Mouse (Mus musculus) CD8-positive naive resting alpha-beta T cell, adult 2 months (primary cell): ENCODE data around the gene Zfp119b.

Experiments used
- DNase-seq, 2 experiments: peaks; one replicate each; pipeline ENCODE4 v3.0.0; 2022; ENCODE audit warnings: low read depth in 2 of 2, low spot score in 2 of 2

Zfp119b gene

DNA sequence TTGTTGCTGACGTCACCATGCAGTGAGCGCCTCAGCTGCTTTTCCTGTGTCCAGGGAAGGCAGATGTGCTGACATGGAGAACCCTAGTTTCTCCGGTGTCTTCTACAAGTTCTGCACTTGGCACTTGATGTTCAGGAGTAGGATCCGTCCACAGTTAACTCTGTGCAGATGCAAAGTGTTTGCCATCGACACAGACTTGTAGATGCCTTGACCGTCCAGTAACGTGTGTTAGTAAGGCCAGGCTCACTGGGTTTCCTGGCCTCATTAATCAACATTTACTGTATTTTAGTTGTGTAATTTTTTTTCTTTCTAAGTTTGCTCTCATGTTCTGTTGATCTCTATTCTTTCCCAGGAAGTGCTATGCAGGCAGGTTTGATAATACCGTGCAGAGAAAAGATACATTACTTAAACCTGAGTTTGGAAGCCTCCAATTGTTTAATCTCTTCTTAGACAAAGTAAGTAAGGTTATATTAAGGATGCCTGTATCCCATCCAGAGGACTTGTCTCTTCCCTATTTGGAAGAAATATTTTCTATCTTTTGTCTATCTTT lies 56.8 kb downstream of the Zfp119b start:
- peak; percentile 15 to 16 for DNase-seq
